Mouse (Mus musculus) heart, adult 2 months (tissue): ENCODE measurements around the gene Pdcd4. TPM values are rescaled to one million over a fixed set of nuclear protein-coding genes. Genes with fewer than 3 reads are reported as not detected.

Source experiments
- DNase-seq, 2 experiments: peaks; one replicate each; pipeline ENCODE4 v3.0.0; 2021
- H3K27ac ChIP-seq: fragments of 200-600 bp; 2 replicates; pipeline ENCODE4 v1.8.1; 2022
- H3K27me3 ChIP-seq: fragments of 200-500 bp; 2 replicates; pipeline ENCODE4 v1.6.1; 2012; ENCODE audit warnings: mild to moderate bottlenecking, low read length, inconsistent platforms, mixed read lengths; ENCODE audit not compliant: control insufficient read depth, insufficient read depth
- H3K36me3 ChIP-seq: fragments of 200-500 bp; 2 replicates; pipeline ENCODE4 v1.6.1; 2012; ENCODE audit warnings: low read length, inconsistent platforms; ENCODE audit not compliant: control insufficient read depth, insufficient read depth
- H3K4me1 ChIP-seq: fragments of 200-500 bp; 2 replicates; pipeline ENCODE4 v1.6.1; 2011; ENCODE audit warnings: low read length; ENCODE audit not compliant: control insufficient read depth, insufficient read depth
- H3K4me3 ChIP-seq: fragments of 200-600 bp; 2 replicates; pipeline ENCODE4 v1.8.1; 2022
- H3K79me2 ChIP-seq: fragments of 200-500 bp; replicated peaks from 2 replicates; pipeline ENCODE4 v1.6.1; 2012; ENCODE audit warnings: mild to moderate bottlenecking, inconsistent platforms, low read length, moderate library complexity, mixed read lengths; ENCODE audit not compliant: control insufficient read depth, insufficient read depth
- H3K9ac ChIP-seq: fragments of 200-500 bp; 2 replicates; pipeline ENCODE4 v1.6.1; 2012; ENCODE audit warnings: low read depth, mild to moderate bottlenecking, control low read depth, inconsistent platforms, low read length, mixed read lengths
- CTCF ChIP-seq: fragments of 200-600 bp; IDR thresholded peaks from 2 replicates; pipeline ENCODE4 v1.8.1; 2022; ENCODE audit warnings: antibody characterized with exemption, mild to moderate bottlenecking, moderate library complexity
- EP300 ChIP-seq: fragments of 200-500 bp; IDR thresholded peaks from 2 replicates; pipeline ENCODE4 v1.6.1; 2011; ENCODE audit warnings: low read depth, low read length, control low read depth; ENCODE audit not compliant: insufficient read depth
- POLR2A ChIP-seq: fragments of 200-500 bp; IDR thresholded peaks from 2 replicates; pipeline ENCODE4 v1.6.1; 2011; ENCODE audit warnings: mild to moderate bottlenecking, low read depth, low read length, control low read depth; ENCODE audit not compliant: insufficient read depth
- WGBS: fragments of 180-500 bp; shearing (Covaris S2); methylation state at CpG from one replicate; pipeline ENCODE4 v1.1.7; 2018; 5-methylcytosine and 5-hydroxymethylcytosine counted together
- intact Hi-C: fragments of 180-260 bp; cut with DNase I; formaldehyde crosslinking; loops from one replicate; pipeline ENCODE4 v1.15.1; 2025
- polyA plus RNA-seq: library from polyadenylated mRNA; depleted of rRNA; stranded (reverse); fragments of >200 nt; gene quantifications from 2 replicates; pipeline ENCODE4 v1.2.3, GENCODE M21; 2012
- total RNA-seq, 2 experiments: library from RNA; stranded (reverse); gene quantifications; 2 replicates each; pipeline ENCODE4 v1.2.3; 2021

Gene Pdcd4
- total and polyA plus RNA-seq, 3 experiments = 4.2 to 22.9 (median 21.1) TPM

DNA sequence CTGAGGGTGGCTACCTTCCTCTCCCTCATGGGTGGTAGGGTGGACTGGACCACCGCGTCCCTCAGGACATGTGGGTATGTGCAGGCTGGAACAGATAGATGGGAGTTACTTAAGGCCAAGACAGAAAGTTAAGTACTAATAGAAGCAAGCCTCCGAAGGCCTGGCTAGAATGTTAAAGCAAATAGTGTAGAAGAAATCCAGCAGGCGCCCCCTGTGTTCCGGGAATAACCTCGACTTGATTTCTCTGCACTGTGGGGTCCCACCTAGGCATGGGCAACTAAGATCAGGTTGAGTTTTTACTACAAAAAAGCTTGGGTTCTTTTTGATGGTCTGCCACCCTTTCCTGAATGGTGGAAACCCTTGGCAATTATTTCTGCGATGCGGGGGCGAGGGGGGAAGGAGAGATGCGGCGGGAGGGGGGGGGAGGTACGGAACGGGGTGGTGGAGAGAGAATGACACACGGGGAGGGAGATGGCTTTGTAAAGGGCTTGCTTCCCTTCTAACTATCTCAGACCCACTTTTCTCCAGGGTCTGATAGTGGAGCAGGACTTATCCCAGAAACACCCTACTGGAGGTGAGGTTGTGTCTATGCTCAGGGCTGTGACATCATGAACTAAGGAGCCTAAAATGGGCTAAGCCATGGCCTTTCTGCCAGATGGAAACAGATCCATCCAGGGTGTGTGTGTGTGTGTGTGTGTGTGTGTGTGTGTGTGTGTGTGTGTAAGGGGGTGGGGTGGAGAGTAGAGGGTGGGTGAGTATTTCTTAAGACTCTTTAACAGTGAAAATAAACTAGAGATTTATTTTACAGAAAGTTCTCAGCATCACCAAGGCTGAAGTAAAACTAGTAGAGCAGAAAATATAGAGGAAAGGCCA is 40.0 kb upstream of the Pdcd4 start:
- Histone ChIP-seq H3K36me3 (peaks cover 19% of the 10 kb centered on the region), H3K79me2 (no peaks in the 10 kb centered on the region), H3K9ac (no peak overlapping the region), H3K27me3 (no peaks in the 10 kb centered on the region), H3K4me3 (no peak overlapping the region), H3K27ac (peak overlapping the region; percentile 40), H3K4me1 (peaks cover 19% of the 10 kb centered on the region)
- no peak for DNase-seq
- WGBS = 77% methylated on average over 14 of the region's 14 CpGs
- intact Hi-C loops = loop anchor here (5.0 kb wide), 1 partner anchor 50 kb away; no protein-coding TSS in a partner anchor
- no peak for TF ChIP-seq EP300
- no peak for TF ChIP-seq CTCF
- TF ChIP-seq POLR2A = no peak

DNA sequence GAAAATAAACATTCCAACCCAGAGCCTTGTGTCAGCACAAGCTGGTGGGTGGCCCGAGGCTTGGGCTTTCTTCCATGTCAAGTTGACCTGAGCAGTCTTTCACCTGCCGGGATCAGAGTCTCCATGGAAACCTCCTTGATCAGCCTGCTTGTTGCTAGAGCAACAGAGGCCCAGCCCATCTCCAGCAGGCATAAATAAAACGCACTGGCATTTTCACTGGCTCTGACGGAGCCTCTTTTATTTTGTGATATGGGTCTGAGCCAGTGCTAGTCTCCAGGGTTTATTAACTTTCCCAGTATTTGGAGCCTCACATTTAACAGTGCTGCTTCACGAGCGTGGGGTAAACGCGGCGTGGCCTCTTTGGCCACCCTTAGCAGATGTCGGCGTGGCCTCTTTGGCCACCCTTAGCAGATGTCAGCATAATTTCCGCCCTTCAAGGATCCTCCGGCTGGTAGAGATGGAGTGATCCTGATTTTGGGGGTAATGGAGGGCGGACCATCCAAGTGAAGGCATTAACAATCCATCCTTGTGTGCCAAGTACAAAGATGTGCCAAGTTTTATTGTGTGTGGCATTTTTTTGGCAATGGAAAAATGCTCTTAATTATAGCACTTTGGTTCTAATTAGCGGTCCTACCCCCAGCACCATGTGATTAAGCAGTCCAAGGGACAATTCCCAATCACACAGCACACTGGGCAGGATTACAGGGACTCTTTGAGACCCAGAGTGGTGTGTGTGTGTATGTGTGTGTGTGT is 39.2 kb upstream of the Pdcd4 start:
- Histone ChIP-seq H3K27ac (peak overlapping the region; percentile 40), H3K4me1 (peaks cover 19% of the 10 kb centered on the region), H3K9ac (no peak overlapping the region), H3K79me2 (no peaks in the 10 kb centered on the region), H3K27me3 (no peaks in the 10 kb centered on the region), H3K4me3 (no peak overlapping the region), H3K36me3 (peaks cover 19% of the 10 kb centered on the region)
- 45% methylated on average over 15 of the region's 15 CpGs for WGBS
- DNase-seq = peak in 1 of 2 experiments; percentile 27
- intact Hi-C loops = loop anchor here (5.0 kb wide), 1 partner anchor 49 kb away; no protein-coding TSS in a partner anchor
- TF ChIP-seq CTCF (no peak), EP300 (no peak), POLR2A (no peak)

DNA sequence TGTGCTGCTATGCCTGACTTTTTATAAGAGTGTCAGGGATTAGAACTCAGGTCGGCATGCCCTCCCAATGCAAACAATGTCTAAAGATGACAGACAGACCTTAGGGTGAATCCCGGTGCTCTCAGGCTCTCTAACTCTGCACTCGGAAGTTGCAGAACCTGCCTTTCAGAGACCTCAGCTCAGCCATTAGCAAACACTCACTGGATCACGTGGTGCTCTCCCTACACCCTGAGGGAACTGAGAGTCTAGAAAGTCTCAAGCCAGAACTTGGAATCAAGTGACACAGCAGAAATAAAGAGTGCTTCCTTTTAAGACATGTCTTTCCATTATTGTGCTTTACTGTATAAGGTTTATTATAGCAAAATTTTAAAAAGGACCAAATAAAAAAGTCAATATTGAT is 37.1 kb upstream of the Pdcd4 start:
- H3K4me1 ChIP-seq = peaks cover 17% of the 10 kb centered on the region
- H3K36me3 ChIP-seq = peaks cover 13% of the 10 kb centered on the region
- DNase-seq = no peak
- H3K4me3 ChIP-seq = no peak overlapping the region
- no peaks in the 10 kb centered on the region for H3K79me2 ChIP-seq
- H3K9ac ChIP-seq = no peak overlapping the region
- no peaks in the 10 kb centered on the region for H3K27me3 ChIP-seq
- WGBS = 54% methylated on average over 4 of the region's 4 CpGs
- no peak overlapping the region for H3K27ac ChIP-seq
- TF ChIP-seq EP300 (no peak), POLR2A (no peak), CTCF (no peak)
- intact Hi-C loops = loop anchor here (5.0 kb wide), 1 partner anchor 47 kb away; no protein-coding TSS in a partner anchor

DNA sequence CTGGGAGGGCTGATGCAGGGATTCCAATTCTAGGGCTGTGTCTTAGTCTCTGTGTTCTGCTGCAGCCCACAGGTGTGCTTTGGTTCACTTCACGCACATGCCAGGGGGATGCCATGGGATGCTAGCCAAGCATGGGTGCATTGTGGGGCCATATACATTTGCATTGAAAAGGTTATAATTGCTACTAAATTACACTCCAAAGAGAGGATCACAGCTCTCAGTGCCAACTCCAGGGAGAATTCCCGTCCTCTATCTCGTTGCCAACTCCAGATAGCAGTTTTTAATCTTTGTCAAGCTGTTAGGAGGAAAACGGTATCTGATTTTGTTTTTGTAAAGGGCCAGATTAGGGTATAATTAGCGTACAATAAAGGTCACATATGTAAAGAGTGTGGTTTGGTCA is 36.2 kb upstream of the Pdcd4 start:
- intact Hi-C loops = no loop called here
- Histone ChIP-seq H3K9ac (no peak overlapping the region), H3K79me2 (no peaks in the 10 kb centered on the region), H3K27ac (no peak overlapping the region), H3K27me3 (no peaks in the 10 kb centered on the region), H3K4me3 (no peak overlapping the region), H3K4me1 (peaks cover 12% of the 10 kb centered on the region), H3K36me3 (peaks cover 12% of the 10 kb centered on the region)
- WGBS = 63% methylated on average over 5 of the region's 5 CpGs
- TF ChIP-seq POLR2A = no peak
- no peak for TF ChIP-seq EP300
- TF ChIP-seq CTCF = no peak
- no peak for DNase-seq

DNA sequence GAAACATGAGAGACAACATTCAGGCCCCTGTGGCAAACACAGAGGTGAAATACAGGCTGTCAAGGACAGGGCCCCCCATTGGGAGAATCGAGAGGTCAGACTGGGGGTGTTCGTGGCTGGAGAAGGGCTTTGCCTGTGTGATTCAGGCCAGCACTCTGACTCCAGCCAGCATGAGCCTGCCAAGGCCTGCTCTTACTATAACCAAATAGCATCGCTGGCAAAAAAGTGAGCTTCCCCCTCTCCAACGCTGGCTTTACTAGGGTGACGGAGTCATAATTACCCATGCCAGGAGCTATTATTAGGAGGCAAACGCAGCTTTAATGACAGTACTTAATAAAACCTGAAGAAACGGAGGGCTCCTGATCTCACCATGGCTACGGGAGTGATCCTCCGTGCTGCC is 35.2 kb upstream of the Pdcd4 start:
- Histone ChIP-seq H3K36me3 (peaks cover 10% of the 10 kb centered on the region), H3K4me3 (no peak overlapping the region), H3K9ac (no peak overlapping the region), H3K27ac (peak overlapping the region; percentile 45), H3K79me2 (no peaks in the 10 kb centered on the region), H3K4me1 (peaks cover 5% of the 10 kb centered on the region), H3K27me3 (no peaks in the 10 kb centered on the region)
- peak; percentile 39 to 72 for DNase-seq
- intact Hi-C loops = no loop called here
- TF ChIP-seq CTCF (no peak), EP300 (0 out of 2 replicates have a peak, but pooled peaks have one; percentile 26)
- 60% methylated on average over 9 of the region's 9 CpGs for WGBS

DNA sequence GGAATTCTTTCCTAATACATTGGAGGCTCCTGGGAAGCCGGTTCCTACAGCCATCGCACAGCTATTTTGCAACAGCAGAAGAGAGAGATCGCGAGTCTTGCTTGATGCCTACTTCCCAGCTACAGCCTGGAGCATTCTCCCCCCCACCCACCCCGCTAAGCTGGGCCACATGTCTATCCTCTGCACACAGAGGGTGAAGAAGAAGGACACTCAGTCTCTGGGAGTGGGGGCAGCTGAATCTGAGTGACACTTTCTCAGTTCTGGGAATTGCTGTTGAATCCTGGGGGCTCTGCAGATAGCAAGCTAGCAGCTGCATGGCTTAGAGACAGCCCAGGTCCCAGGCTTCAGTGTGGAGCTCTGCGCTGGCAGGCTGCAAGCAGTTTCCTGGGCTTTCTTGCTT is 34.1 kb upstream of the Pdcd4 start:
- no peak for DNase-seq
- Histone ChIP-seq H3K27ac (no peak overlapping the region), H3K9ac (no peak overlapping the region), H3K79me2 (no peaks in the 10 kb centered on the region), H3K36me3 (peaks cover 8% of the 10 kb centered on the region), H3K27me3 (no peaks in the 10 kb centered on the region), H3K4me1 (peaks cover 4% of the 10 kb centered on the region), H3K4me3 (no peak overlapping the region)
- WGBS = 74% methylated on average over 6 of the region's 6 CpGs
- TF ChIP-seq CTCF (no peak), POLR2A (no peak), EP300 (no peak)
- intact Hi-C loops = no loop called here
